Mouse (Mus musculus) megakaryocyte progenitor cell, adult 5-6 weeks (primary cell): Measurements from ENCODE around the gene Rab3a. TPM values are rescaled to one million over a fixed set of nuclear protein-coding genes. Genes with fewer than 3 reads are reported as not detected.

Experiments used
- ATAC-seq: replicated peaks from 2 replicates; pipeline ENCODE4 v1.8.0; 2016; ENCODE audit warnings: mild to moderate bottlenecking, moderate TSS enrichment, inconsistent platforms; ENCODE audit not compliant: poor library complexity
- total RNA-seq, 2 experiments: library from RNA; stranded (forward) in 1 of 2; stranded (reverse) in 1 of 2; fragments of 157-497, 149-512 nt in 1 of 2; fragments of 200-1000 nt in 1 of 2; gene quantifications; 2 replicates each; pipeline versions ENCODE4 v1.2.3 to v1.2.4; 2015 to 2017

The Rab3a gene
- total RNA-seq, 2 experiments from 2014 or later = 2.1 to 3.6 TPM

GRCm38 (mm10) chr8:70772075-70772474 lies 17.6 kb downstream of the Rab3a start:
- no peak for ATAC-seq

DNA sequence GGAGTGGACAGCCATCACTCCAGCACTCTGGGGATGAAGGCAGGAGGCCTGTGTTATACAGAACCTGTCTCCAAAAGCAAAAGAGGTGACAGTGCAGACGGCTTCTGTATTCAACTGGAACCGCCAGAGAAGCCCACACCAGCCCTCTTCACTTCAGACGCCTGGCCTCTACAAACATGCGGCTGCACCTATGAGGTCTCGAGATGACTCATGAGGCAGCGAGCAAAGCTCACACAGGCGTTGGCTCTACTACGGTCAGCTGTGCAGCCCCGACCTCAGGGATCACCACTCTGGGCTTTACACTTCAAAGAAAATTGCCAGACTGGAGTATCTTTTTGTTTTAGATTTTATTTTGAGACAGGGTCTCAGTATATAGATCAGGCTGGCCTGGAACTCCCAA lies 18.4 kb downstream of the Rab3a start:
- no peak for ATAC-seq

DNA sequence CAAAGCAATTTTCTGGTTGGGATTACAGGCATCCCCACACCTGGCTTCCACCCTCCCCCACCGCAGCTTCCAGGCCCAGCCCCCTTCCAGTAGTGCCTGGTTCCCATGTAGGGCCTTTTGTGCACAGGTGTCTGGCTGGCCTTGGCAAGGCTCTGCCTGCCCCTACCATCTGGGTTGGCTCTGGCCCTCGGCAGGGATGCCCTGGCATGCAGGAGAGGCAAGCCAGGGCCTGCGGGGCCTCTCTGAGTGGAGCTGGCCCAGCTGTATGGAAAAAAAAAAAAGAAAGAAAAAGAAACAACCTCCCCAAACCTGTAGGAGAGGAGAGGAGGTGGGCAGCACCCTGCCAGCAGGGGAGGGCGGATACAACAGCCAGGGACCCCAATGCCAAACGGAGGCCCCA lies 18.9 kb downstream of the Rab3a start:
- ATAC-seq = no peak

DNA sequence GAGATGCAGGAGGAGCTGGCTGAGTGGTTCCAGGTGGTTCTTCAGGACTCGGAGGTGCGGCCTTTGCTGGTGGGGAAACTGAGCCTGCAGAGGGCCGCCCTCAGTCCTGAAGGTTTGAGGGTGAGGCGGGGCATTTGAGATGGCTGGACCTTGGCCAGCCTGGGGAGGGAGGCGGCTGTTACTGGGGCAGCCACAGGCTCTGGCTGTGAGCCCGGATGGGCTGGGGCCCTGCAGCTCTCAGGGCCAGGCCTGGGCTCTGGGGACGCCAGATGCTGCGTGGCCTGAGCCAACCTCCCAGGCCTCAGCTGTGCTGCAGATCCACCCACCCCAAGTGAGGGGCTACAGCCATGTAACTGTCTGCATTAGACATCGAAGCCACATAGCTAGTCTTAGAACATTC lies 19.4 kb downstream of the Rab3a start:
- ATAC-seq = no peak

DNA sequence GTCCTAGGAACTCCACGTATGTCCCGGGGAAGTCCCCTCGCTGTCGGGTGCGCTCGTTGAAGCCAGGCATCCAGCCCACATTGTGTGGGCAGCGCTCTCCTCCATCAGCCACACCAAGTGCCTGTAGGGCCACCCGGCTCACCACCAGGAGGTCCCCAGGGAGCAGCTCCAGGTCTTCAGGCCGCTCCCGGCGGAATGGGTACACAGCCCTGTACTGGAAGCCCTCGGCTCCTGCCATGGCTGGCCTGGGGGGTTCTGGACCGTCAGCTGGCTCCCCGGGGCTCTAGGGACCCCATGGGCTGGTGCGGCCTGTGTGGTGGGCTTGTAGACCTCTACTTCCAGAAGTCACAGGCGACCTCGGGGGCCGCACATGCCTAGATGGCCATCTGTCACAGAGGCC lies 20.3 kb downstream of the Rab3a start:
- ATAC-seq = no peak

- ATAC-seq = no peak
These were observed 20.7 kb downstream of the Rab3a start for GRCm38 (mm10) chr8:70775227-70775626.

DNA sequence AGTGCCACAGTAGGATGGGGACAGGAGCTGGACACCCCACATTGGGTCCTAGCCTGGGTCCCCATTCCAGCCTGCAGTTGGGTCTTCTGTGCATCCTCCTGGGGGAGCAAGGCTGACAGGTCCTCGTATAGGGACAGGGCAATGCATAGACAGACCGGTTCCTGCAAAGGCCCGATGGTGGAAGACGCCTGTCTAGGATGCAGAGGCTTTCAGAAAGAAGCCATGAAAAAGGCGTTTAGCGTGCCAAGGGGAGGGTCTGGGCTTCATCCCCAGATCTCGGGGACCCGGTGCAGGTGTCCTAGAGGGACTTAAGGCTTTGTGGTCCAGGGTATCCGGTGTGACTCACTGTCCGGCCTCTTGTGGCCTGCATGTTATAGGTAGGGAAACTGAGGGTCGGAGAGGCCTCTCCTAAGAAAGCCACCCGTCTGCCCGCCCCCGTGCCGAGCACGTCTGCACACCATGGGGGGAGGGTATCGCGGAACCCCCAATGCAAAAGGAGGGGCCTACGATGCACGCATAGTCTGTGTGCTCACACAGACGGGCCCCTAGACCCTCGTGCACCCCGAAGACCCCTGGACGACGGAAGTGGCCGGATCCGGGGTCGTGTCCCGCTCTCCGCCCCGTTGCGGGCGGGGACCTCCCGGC lies 21.5 kb downstream of the Rab3a start:
- ATAC-seq = no peak

DNA sequence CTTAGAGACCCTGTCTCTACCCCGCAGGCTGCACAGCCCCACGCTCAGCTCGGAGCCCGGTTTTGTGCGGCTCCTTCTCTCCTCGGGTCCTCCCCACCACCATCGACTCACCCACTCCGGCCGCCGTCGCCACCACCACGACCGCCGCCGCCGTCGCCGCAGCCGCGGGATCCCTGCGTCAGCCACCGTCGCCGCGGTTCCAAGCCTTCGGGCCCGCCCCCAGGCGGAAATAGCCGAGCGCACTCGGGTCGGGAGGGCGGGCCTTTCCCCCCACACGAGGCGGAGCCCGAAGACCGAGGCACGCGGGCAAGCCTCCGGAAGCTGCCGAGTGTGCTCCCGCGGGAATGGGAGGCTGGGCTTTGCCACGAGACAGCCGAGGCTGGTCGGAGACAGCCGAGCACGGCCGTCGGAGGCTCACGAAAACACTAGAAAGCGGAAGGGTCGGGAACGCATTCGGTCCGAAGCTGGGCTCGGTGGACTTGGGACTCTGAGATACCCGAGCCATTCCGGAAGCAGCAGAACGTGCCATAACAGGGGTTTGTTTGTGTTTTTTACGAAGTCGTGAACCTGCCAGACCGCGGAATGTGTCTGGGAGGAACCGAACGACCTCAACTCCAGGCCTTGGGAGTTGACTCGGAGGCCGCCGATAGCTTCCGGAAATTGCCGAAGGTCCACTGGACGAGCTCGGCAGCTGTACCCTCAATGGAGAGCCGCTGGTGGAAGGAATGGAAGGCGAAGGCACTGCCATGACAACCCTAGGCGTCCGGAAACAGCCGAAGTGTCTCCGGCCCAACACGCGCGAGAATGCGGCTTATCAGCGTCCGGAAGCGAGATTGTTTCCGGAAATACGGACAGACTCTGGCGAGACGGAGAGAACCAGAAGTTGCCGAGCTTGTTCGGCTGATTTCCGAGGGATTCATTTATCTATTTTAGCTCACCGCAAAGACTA lies 22.3 kb downstream of the Rab3a start, which contains the start of gene Pik3r2:
TSS of gene Pik3r2 (minus strand) at position 218 of the 949 bp plus-strand sequence.
- peak; percentile 81 for ATAC-seq

DNA sequence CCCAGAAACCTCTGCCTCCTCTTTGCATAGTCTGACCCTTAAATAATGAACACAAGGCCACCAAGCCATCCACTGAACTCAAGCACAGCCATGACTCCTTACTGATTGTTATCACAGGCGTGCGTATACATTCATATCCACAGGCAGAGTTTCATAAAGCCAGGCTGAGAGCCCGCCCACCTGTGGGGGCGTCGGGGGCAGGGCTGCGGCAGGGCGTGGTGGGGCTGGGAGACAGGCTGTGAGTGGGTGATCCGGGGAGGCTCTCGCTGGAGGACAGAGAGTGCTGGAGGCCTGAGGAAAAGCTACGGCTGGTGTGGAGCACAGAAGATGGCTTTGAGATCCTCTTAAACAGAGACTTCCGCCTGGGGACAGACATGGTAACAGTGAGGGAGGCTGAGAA lies 25.6 kb downstream of the Rab3a start:
- no peak for ATAC-seq

DNA sequence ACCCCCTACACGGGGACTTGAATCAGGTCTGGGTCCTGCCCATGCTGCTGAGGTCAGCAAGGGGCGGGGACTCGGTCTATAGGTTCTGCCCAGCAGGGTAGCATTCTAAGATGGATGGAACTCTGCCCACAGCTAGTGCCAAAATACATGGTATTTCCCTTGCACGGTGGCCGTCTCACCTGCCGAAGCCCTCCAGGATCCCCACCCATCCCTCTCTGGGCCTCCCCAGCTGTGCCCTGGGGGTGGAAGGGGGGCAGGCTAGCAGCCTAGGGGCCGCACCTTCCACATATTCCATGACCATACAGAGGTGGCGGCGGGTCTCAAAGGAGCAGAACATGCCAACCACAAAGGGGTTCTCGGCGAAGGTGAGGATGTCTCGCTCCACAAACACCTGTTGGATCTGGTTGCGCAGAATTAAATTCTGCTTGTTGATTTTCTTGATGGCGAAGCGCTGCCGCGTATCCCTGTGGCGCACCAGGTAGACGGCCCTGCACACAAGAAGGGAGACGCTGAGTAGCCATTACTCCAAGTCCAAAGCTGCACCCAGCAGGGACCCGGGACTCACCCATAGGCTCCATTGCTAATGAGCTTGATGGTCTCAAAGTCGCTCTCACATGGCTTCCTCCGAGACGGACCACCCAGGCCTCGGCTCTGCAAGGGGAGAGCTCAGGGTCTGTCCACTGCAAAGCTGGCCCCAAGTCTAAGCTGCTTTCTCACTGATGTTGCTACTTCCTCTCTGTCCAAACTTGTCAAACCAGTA lies 32.0 kb downstream of the Rab3a start:
- no peak for ATAC-seq

GRCm38 (mm10) chr8:70787051-70787445 lies 32.6 kb downstream of the Rab3a start:
- no peak for ATAC-seq

GRCm38 (mm10) chr8:70787941-70788667 lies 33.6 kb downstream of the Rab3a start:
- no peak for ATAC-seq

DNA sequence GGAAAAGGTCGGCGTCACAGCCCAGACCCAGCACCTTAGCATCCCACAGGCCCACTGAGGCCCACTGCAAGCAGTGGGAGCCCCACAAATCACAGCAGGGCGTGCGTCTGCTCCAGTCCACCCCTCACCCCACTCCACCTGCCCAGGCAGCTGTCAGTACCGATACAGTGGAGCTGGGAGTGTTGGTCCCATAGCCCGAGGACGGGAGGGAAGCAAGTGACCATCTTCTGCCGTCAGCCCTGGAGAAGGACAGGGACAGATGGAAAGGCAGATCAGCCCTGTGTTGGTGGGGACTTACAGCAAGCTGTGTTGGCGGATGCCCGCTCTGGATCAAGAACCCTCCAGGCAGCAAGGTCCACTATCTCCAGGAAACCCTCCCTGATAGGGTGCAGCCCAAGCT lies 34.6 kb downstream of the Rab3a start:
- ATAC-seq = no peak

DNA sequence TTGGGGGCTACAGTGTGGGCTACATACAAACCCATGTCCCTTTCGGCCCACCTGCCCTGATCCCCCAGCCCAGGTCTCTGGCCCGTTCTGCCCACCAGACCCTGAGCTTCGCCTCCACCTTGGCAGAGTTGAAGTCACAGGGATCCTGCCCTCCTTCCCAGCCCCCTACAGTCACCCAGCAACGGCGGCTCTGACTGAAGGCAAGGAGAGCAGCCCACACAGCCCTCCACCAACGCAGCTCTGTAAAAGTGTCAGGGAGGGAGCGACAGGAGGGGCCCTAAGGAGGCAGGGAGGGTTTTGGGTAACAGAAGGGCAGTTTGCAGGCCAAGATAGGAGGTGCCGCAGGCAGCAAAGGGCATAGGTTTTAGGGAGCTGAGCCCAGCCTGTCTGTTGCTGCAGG lies 36.4 kb downstream of the Rab3a start:
- no peak for ATAC-seq

DNA sequence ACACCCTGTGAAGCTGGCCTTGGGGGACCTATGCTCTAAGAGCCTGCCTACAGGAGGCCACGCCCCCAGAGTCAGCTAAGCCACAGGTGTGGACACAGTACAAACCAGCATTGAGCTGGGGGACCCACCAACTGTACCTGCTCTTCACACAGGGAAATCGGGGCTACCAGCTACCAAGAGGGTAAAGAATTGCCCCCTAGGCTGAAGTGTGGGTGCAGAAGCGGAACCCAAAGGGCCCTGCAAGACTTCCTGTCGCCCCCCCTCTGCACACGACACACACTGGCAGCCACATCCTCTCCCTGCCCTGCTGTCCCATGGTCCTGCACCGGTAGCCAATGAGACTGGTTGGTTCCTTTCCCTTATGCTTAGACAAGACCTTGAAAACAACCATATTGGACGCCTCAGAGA lies 36.8 kb downstream of the Rab3a start:
- ATAC-seq = peak; percentile 70

DNA sequence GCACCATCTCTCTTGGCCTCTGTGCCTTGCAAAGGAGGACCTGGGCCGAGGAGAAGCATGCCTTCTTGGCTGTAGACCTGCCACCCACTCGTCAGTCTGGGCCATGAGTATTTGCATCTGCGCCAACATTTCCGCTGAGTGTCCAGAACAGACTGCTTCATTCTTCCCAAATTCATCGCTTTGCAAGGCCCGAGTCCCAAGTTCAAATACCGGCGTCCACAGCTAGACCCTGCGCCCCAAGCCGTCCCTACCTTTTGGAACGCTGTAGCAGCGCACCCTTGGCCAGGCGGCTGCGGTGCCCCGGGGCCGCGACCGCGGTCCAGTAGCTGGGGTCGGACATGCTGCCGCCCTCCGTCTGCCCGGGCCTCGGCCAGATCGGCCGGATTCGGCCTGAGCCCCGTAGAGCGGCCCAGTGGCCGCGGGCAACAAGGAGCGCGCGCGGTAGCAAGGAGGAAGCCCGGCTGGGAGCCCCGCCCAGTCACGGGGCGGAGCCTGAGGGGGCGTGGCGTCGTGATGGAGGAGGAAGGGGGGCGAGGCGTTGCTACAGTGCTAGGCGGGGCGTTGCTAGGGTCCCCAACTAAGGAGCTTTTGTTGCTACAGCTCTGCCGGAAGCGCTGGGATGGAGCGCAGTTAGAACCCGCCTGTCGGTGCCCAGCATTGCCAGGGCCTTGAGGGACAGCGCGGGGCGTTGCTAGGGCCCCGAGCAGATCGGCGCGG lies 37.7 kb downstream of the Rab3a start:
- peak; percentile 64 for ATAC-seq

DNA sequence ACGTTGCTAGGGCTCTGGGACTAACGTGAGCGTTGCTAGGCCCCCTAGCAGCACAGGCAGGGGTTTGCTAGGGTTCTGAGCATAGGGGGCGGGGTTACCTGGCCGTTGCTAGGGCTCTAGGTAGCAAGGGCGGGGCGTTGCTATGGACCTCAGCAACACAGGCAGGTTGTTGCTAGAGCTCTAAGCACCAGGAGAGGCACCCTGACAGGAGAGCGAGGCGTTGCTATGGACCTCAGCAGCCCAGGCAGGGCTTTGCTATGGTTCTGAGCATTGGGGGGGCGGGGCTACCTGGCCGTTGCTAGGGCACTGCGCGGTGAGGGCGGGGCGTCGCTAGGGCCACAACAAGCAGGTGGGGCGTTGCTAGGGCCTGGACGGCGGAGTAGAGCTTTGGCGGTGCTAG lies 38.2 kb downstream of the Rab3a start:
- peak; percentile 11 for ATAC-seq

DNA sequence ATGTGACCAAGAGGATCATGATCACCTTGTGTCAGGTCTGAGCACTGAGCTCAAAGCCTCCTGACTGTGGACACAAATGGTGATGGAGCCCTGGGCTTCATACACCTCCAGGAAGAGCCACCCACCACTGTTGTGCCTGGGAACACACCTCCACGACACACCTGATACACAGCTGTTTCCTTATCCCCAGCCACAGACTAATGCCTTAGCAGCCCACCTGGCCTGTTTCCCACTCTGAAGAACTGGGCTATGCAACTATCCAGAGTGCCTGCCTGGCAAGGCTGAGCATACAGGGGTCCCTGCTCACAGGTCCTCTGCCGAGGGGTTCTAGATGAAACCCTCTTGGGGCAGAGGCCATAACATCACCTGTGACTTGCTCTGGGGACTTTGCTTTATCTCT lies 39.7 kb downstream of the Rab3a start:
- ATAC-seq = no peak

- no peak for ATAC-seq
These were observed 40.9 kb downstream of the Rab3a start for GRCm38 (mm10) chr8:70795370-70795769.

- ATAC-seq = no peak
These were observed 42.1 kb downstream of the Rab3a start for GRCm38 (mm10) chr8:70796403-70797080.
